ENCODE assay signal across 1 mouse cellular context in genomic region chr14:57417187-57417586, GRCm38 (mm10).
TF ChIP-seq lines count a peak whose summit lies in the region.

No protein-coding gene starts in this region.

TF ChIP-seq in MEL, 35 proteins besides CTCF, POLR2A, EP300 and RAD21 (continued from another document):
- TF ChIP-seq MXI1 (IDR thresholded peaks at IDR 0.05; ENCODE audit: low read depth, low read length) (no peak), MAZ (IDR thresholded peaks at IDR 0.05; ENCODE audit: low read depth, low read length) (no peak)
